ENCODE assay signal across 7 mouse cellular contexts in genomic region chr1:130300065-130300815, GRCm38 (mm10).
DNase-seq lines count a peak whose midpoint lies in the region; ATAC-seq and TF ChIP-seq lines count a peak whose summit lies in the region.

No protein-coding gene starts in this region.

- no peaks in the 10 kb centered on the region for H3K9me3 ChIP-seq in lung, postnatal 0 days (ENCODE audit: low read length)
- no peaks in the 10 kb centered on the region for H3K9me3 ChIP-seq in forebrain, embryonic 11.5 days (ENCODE audit: control insufficient read depth, low read length)
- H3K9me3 ChIP-seq in limb, embryonic 14.5 days (ENCODE audit: control insufficient read depth, low read length): no peaks in the 10 kb centered on the region

- no peak overlapping the region for H3K27ac ChIP-seq in lung, postnatal 0 days (ENCODE audit: low read length)
- H3K27ac ChIP-seq in forebrain, embryonic 11.5 days (ENCODE audit: low read depth, low read length): peak overlapping the region; percentile 5
- H3K27ac ChIP-seq in limb, embryonic 14.5 days (replicated peaks; ENCODE audit: low read depth, low read length): no peak overlapping the region

- WGBS in lung, postnatal 0 days: 16% methylated on average over 13 of the region's 13 CpGs
- 2% methylated on average over 13 of the region's 13 CpGs for WGBS in forebrain, embryonic 11.5 days
- WGBS in limb, embryonic 14.5 days: 7% methylated on average over 13 of the region's 13 CpGs

- no peak for DNase-seq in lung, postnatal 0 days (ENCODE audit: low spot score)
- no peak for DNase-seq in lung, postnatal 4 days
- DNase-seq in forebrain, embryonic 11.5 days (ENCODE audit: low spot score): peak; percentile 79
- DNase-seq in limb, embryonic 14.5 days (ENCODE audit: low spot score): peak; percentile 32
- peak; percentile 16 for DNase-seq in retina, postnatal 7 days (ENCODE audit: low read depth, low spot score)
- DNase-seq in urinary bladder, postnatal 10 days (ENCODE audit: low spot score): no peak

- no peak for TF ChIP-seq EP300 in lung, postnatal 0 days (IDR thresholded peaks at IDR 0.05)

- no peaks in the 10 kb centered on the region for H3K36me3 ChIP-seq in lung, postnatal 0 days (ENCODE audit: insufficient read depth, low read length)
- no peaks in the 10 kb centered on the region for H3K36me3 ChIP-seq in forebrain, embryonic 11.5 days (ENCODE audit: control insufficient read depth, insufficient read depth, low read length)
- H3K36me3 ChIP-seq in limb, embryonic 14.5 days (ENCODE audit: control insufficient read depth, insufficient read depth, low read length): no peaks in the 10 kb centered on the region

- no peak for TF ChIP-seq POLR2A in limb, embryonic 14.5 days (IDR thresholded peaks at IDR 0.05; ENCODE audit: borderline replicate concordance, extremely low read depth, insufficient read depth, insufficient read length)

- no peaks in the 10 kb centered on the region for H3K27me3 ChIP-seq in lung, postnatal 0 days (replicated peaks; ENCODE audit: insufficient read depth, low read length)
- no peaks in the 10 kb centered on the region for H3K27me3 ChIP-seq in forebrain, embryonic 11.5 days (ENCODE audit: control insufficient read depth, insufficient read depth, low read length)
- no peaks in the 10 kb centered on the region for H3K27me3 ChIP-seq in limb, embryonic 14.5 days (ENCODE audit: control insufficient read depth, insufficient read depth, low read length)

- H3K4me1 ChIP-seq in lung, postnatal 0 days (ENCODE audit: insufficient read depth, low read depth, low read length): peaks cover 7% of the 10 kb centered on the region; the same call in 1 of the 2 replicates
- H3K4me1 ChIP-seq in forebrain, embryonic 11.5 days (replicated peaks; ENCODE audit: control insufficient read depth, insufficient read depth, low read length): peaks cover 7% of the 10 kb centered on the region
- H3K4me1 ChIP-seq in limb, embryonic 14.5 days (ENCODE audit: control insufficient read depth, insufficient read depth, low read length): peaks cover 13% of the 10 kb centered on the region

- peak overlapping the region; percentile 44 for H3K4me2 ChIP-seq in lung, postnatal 0 days (replicated peaks; ENCODE audit: low read depth, low read length)
- peak overlapping the region; percentile 35; the same call in 1 of the 2 replicates for H3K4me2 ChIP-seq in forebrain, embryonic 11.5 days (ENCODE audit: low read depth, low read length, severe bottlenecking)
- peak overlapping the region; percentile 45 for H3K4me2 ChIP-seq in limb, embryonic 14.5 days (replicated peaks; ENCODE audit: low read depth, low read length, severe bottlenecking)

- H3K9ac ChIP-seq in lung, postnatal 0 days (replicated peaks; ENCODE audit: low read depth): no peak overlapping the region
- peak overlapping the region; percentile 38 for H3K9ac ChIP-seq in forebrain, embryonic 11.5 days (ENCODE audit: low read length)
- H3K9ac ChIP-seq in limb, embryonic 14.5 days (ENCODE audit: low read depth, low read length, severe bottlenecking): no peak overlapping the region

- H3K4me3 ChIP-seq in lung, postnatal 0 days (ENCODE audit: low read depth, low read length): no peak overlapping the region
- peak overlapping the region; percentile 15 for H3K4me3 ChIP-seq in forebrain, embryonic 11.5 days (ENCODE audit: low read depth, low read length)
- peak overlapping the region; percentile 22 for H3K4me3 ChIP-seq in limb, embryonic 14.5 days (replicated peaks; ENCODE audit: low read length)

- no peak for ATAC-seq in lung, postnatal 0 days
- ATAC-seq in forebrain, embryonic 11.5 days (replicated peaks; ENCODE audit: low FRiP score): peak; percentile 94
- ATAC-seq in limb, embryonic 14.5 days (ENCODE audit: low FRiP score, low read depth): peak; percentile 42; the same call in 1 of the 2 replicates
- no peak for ATAC-seq in activated CD4-positive, CD25-positive, alpha-beta regulatory T cell, adult 4 months

- no peak for TF ChIP-seq CTCF in lung, postnatal 0 days (IDR thresholded peaks at IDR 0.05)

Comparison
In these comparisons a context has a peak if more than half of its experiments do, and no peak if none do; other contexts are left out.
1. ATAC-seq: peak in forebrain, embryonic 11.5 days (single experiment) and limb, embryonic 14.5 days (single experiment); none in lung, postnatal 0 days (single experiment) and activated CD4-positive, CD25-positive, alpha-beta regulatory T cell, adult 4 months (single experiment).
2. DNase-seq: peak in forebrain, embryonic 11.5 days (single experiment), limb, embryonic 14.5 days (single experiment) and retina, postnatal 7 days (single experiment); none in lung, postnatal 0 days (single experiment), lung, postnatal 4 days (0 of 2) and urinary bladder, postnatal 10 days (single experiment).
3. Peak in every context shown above with its lines, with median percentiles within 50 percentile points of each other: H3K4me2 ChIP-seq.